Mouse (Mus musculus): ENCODE results near the gene Pofut2.

DNA sequence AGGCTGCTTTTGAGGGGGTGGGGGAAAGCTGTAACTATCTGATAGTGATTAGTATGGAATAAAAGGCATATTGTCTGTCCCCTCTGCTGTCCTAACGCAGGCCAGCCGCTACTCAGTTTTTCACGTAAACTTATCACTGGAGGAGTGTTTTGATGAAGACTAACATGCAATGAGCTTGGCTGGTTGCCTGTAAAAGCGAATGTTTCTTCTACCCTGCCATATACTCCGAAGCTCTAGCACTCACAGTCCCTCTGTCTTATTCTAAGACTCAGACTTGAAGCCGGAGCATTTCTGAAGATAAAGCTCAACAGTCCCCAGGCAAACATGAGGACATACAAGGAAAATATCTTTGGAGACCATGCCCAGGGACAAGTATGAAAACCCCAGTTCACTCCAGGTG, 25.8 kb downstream of the Pofut2 start:
- no peak for TF ChIP-seq CTCF (IDR thresholded peaks at IDR 0.05; ENCODE audit: extremely low read depth, insufficient read length, insufficient replicate concordance, low read depth, low read length)
- no peak for TF ChIP-seq POLR2A (IDR thresholded peaks at IDR 0.05; ENCODE audit: low read depth, low read length)

Data from small intestine, adult 2 months (tissue).